Mouse (Mus musculus): ENCODE data around the gene Setd1a. TPM values are rescaled to one million over a fixed set of nuclear protein-coding genes. Genes with fewer than 3 reads are reported as not detected.
A peak's percentile ranks its signal among the peaks of the same experiment; 100 is the strongest.

The Setd1a gene
- polyA plus RNA-seq, 1 experiment, result 51.7 TPM

DNA sequence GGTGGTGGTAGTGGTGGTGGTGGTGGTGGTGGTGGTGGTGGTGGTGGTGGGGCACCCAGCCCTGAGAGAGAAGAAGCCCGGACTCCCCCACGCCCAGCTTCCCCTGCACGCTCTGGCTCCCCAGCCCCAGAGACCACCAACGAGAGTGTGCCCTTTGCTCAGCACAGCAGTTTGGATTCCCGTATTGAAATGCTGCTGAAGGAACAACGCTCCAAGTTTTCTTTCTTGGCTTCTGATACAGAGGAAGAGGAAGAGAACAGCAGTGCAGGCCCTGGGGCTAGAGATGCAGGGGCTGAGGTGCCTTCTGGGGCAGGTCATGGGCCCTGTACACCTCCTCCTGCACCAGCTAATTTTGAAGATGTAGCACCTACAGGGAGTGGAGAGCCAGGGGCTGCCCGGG is 8.8 kb downstream of the Setd1a start, which contains the start of gene Gm49388:
TSS of gene Gm49388 (plus strand) at position 301 of the 400 bp plus-strand sequence.
- Histone ChIP-seq H3K4me3 (ENCODE audit: low read depth, low read length) (no peak within 1 kb of the TSS), H3K27me3 (ENCODE audit: control insufficient read depth, insufficient read depth, low read length, poor library complexity, severe bottlenecking) (no peaks in the 10 kb centered on the region), H3K9ac (ENCODE audit: low read depth, poor library complexity, severe bottlenecking) (no peak within 1 kb of the TSS), H3K9me3 (replicated peaks; ENCODE audit: control insufficient read depth, insufficient read depth, low read length, poor library complexity, severe bottlenecking) (no peaks in the 10 kb centered on the region), H3K36me3 (ENCODE audit: control insufficient read depth, insufficient read depth, low read length, poor library complexity, severe bottlenecking) (peaks cover 85% of the 10 kb centered on the region), H3K4me1 (ENCODE audit: control insufficient read depth, insufficient read depth, low read length) (no peaks in the 10 kb centered on the region), H3K27ac (ENCODE audit: insufficient read depth, low read length) (no peak within 1 kb of the TSS)
- TF ChIP-seq CTCF (IDR thresholded peaks at IDR 0.05; ENCODE audit: low read depth, low read length), result no peak
- TF ChIP-seq EP300 (IDR thresholded peaks at IDR 0.05; ENCODE audit: insufficient read depth, low read depth, low read length), result no peak
- TF ChIP-seq POLR2A (IDR thresholded peaks at IDR 0.05; ENCODE audit: insufficient read depth, low read length), result no peak

DNA sequence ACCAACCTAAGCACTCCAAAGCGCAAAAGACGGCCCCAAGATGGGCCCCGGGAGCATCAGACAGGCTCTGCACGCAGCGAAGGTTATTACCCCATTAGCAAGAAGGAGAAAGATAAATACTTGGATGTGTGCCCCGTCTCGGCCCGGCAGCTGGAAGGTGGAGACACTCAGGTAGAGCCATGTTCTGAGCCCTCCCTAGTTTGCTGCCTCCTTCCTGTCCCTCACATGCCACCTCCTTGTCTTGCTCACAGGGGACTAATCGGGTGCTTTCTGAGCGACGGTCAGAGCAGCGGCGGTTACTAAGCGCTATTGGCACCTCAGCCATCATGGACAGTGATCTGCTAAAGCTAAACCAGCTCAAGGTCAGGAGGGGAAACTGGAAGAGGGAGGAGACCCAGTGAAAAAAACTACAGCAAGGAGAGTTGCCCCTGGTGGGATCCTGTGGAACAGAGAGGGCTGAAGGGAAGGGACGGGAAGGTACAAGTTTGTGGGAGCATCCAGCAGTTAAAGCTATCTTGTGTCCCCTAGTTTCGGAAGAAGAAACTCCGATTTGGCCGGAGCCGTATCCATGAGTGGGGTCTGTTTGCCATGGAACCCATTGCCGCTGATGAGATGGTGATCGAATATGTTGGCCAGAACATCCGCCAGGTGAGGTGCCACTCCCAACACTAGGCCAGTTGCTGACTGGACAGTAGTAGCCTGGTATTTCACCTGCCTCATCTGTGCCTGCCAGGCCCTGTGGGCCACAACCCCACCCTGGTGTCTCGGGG is 20.8 kb downstream of the Setd1a start:
- no peak overlapping the region for H3K4me3 ChIP-seq (ENCODE audit: low read depth, low read length)
- H3K4me1 ChIP-seq (ENCODE audit: control insufficient read depth, insufficient read depth, low read length), result no peaks in the 10 kb centered on the region
- no peaks in the 10 kb centered on the region for H3K9me3 ChIP-seq (replicated peaks; ENCODE audit: control insufficient read depth, insufficient read depth, low read length, poor library complexity, severe bottlenecking)
- TF ChIP-seq EP300 (IDR thresholded peaks at IDR 0.05; ENCODE audit: insufficient read depth, low read depth, low read length), result no peak
- no peak for TF ChIP-seq CTCF (IDR thresholded peaks at IDR 0.05; ENCODE audit: low read depth, low read length)
- TF ChIP-seq POLR2A (IDR thresholded peaks at IDR 0.05; ENCODE audit: insufficient read depth, low read length), result no peak
- peaks cover 45% of the 10 kb centered on the region for H3K36me3 ChIP-seq (ENCODE audit: control insufficient read depth, insufficient read depth, low read length, poor library complexity, severe bottlenecking)
- H3K9ac ChIP-seq (ENCODE audit: low read depth, poor library complexity, severe bottlenecking), result no peak overlapping the region
- no peak overlapping the region for H3K27ac ChIP-seq (ENCODE audit: insufficient read depth, low read length)
- H3K27me3 ChIP-seq (ENCODE audit: control insufficient read depth, insufficient read depth, low read length, poor library complexity, severe bottlenecking), result no peaks in the 10 kb centered on the region

DNA sequence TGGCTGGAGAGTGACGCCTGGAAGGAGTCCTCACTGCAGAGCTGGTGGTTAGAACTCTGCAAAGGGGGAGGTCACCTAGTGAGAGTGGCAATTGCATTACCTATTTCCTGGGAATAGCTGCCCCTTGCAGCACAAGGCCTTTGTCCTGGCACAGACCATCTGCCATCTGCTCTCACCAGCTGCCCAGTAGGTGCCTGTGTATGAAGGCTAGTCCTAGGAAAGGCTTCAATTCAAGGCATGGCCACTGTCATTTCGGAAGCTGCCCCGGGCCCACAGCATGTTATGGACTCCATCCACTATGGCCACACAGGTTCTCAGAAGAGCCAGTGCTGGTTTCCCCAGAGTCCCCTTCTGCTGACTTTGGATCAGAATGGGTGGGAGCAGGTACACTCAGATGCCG is 22.1 kb downstream of the Setd1a start:
- Histone ChIP-seq H3K4me1 (ENCODE audit: control insufficient read depth, insufficient read depth, low read length) (no peaks in the 10 kb centered on the region), H3K36me3 (ENCODE audit: control insufficient read depth, insufficient read depth, low read length, poor library complexity, severe bottlenecking) (peaks cover 38% of the 10 kb centered on the region), H3K9ac (ENCODE audit: low read depth, poor library complexity, severe bottlenecking) (no peak overlapping the region), H3K9me3 (replicated peaks; ENCODE audit: control insufficient read depth, insufficient read depth, low read length, poor library complexity, severe bottlenecking) (no peaks in the 10 kb centered on the region), H3K27ac (ENCODE audit: insufficient read depth, low read length) (no peak overlapping the region), H3K27me3 (ENCODE audit: control insufficient read depth, insufficient read depth, low read length, poor library complexity, severe bottlenecking) (no peaks in the 10 kb centered on the region), H3K4me3 (ENCODE audit: low read depth, low read length) (no peak overlapping the region)
- TF ChIP-seq POLR2A (IDR thresholded peaks at IDR 0.05; ENCODE audit: insufficient read depth, low read length) (no peak), EP300 (IDR thresholded peaks at IDR 0.05; ENCODE audit: insufficient read depth, low read depth, low read length) (no peak), CTCF (IDR thresholded peaks at IDR 0.05; ENCODE audit: low read depth, low read length) (no peak)

DNA sequence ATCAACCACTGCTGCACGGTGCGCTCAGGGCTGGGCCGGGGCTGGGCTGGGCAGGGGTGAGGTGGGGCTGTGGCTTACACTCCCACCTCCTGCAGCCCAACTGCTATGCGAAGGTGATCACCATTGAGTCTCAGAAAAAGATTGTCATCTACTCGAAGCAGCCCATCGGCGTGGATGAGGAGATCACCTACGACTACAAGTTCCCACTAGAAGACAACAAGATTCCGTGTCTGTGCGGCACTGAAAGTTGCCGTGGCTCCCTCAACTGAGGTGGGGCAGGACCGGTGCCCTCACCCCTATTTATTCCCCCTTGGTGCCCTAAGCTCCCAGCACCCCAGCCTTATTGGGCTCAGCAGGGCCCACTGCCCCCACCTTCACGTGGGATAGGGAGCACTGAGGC is 22.7 kb downstream of the Setd1a start:
- Histone ChIP-seq H3K4me1 (ENCODE audit: control insufficient read depth, insufficient read depth, low read length) (no peaks in the 10 kb centered on the region), H3K9ac (ENCODE audit: low read depth, poor library complexity, severe bottlenecking) (no peak overlapping the region), H3K27ac (ENCODE audit: insufficient read depth, low read length) (no peak overlapping the region), H3K9me3 (replicated peaks; ENCODE audit: control insufficient read depth, insufficient read depth, low read length, poor library complexity, severe bottlenecking) (no peaks in the 10 kb centered on the region), H3K4me3 (ENCODE audit: low read depth, low read length) (no peak overlapping the region), H3K36me3 (ENCODE audit: control insufficient read depth, insufficient read depth, low read length, poor library complexity, severe bottlenecking) (peaks cover 38% of the 10 kb centered on the region), H3K27me3 (ENCODE audit: control insufficient read depth, insufficient read depth, low read length, poor library complexity, severe bottlenecking) (no peaks in the 10 kb centered on the region)
- TF ChIP-seq POLR2A (IDR thresholded peaks at IDR 0.05; ENCODE audit: insufficient read depth, low read length) (no peak), CTCF (IDR thresholded peaks at IDR 0.05; ENCODE audit: low read depth, low read length) (no peak), EP300 (IDR thresholded peaks at IDR 0.05; ENCODE audit: insufficient read depth, low read depth, low read length) (no peak)

DNA sequence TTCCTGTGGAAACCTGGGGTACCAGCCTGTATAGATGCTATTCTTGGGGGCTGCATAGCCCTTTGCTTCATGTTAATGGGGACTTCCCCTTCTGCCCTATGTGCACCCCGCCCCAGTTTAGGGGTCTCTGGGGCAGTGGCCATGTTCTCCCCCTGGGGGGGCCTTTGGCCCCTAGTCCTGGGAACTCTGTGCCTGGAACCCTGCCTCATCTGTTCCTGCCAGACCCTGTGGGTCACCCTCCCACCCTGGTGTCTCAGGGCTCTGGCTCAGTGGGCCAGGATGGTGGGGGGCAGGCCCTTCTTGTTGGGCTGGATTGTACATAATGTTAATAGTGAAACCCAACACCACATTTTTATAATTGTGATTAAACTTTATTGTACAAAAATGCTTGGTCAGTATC is 23.3 kb downstream of the Setd1a start:
- no peak overlapping the region for H3K27ac ChIP-seq (ENCODE audit: insufficient read depth, low read length)
- TF ChIP-seq CTCF (IDR thresholded peaks at IDR 0.05; ENCODE audit: low read depth, low read length) (no peak), POLR2A (IDR thresholded peaks at IDR 0.05; ENCODE audit: insufficient read depth, low read length) (no peak), EP300 (IDR thresholded peaks at IDR 0.05; ENCODE audit: insufficient read depth, low read depth, low read length) (no peak)
- no peak overlapping the region for H3K4me3 ChIP-seq (ENCODE audit: low read depth, low read length)
- no peaks in the 10 kb centered on the region for H3K4me1 ChIP-seq (ENCODE audit: control insufficient read depth, insufficient read depth, low read length)
- no peaks in the 10 kb centered on the region for H3K27me3 ChIP-seq (ENCODE audit: control insufficient read depth, insufficient read depth, low read length, poor library complexity, severe bottlenecking)
- H3K36me3 ChIP-seq (ENCODE audit: control insufficient read depth, insufficient read depth, low read length, poor library complexity, severe bottlenecking), result peaks cover 36% of the 10 kb centered on the region
- H3K9me3 ChIP-seq (replicated peaks; ENCODE audit: control insufficient read depth, insufficient read depth, low read length, poor library complexity, severe bottlenecking), result no peaks in the 10 kb centered on the region
- no peak overlapping the region for H3K9ac ChIP-seq (ENCODE audit: low read depth, poor library complexity, severe bottlenecking)

DNA sequence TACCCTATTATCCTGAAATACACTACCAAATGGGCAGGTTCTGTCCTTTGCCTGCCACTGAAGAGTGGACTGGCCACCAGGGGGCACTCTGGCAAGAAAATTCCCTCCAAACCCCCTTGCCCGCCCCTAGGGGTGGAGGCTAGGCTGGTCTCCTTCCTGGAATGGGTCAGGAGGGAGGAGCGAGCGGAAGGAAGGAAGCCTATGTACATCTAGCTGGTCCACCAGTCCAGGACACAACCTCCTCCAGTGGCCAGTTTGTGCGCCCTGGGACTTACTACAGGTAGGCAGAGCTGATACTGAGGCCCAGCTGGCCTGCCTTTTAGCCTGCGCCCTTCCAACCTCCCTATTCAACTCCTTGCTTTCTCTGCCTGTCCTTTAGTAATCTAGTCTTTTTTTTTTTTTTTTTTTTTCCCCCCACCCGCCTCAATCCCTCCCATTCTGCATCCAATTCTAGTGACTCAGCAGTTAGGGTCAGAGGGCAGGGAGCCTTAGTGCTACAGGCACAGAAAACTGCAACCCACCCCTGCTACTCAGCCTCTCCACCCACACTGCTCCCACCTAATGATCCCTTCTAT is 24.1 kb downstream of the Setd1a start, which contains the start of gene Hsd3b7:
TSS of gene Hsd3b7 (plus strand) at position 170 of the 575 bp plus-strand sequence.
- Histone ChIP-seq H3K27me3 (ENCODE audit: control insufficient read depth, insufficient read depth, low read length, poor library complexity, severe bottlenecking) (no peaks in the 10 kb centered on the region), H3K9me3 (replicated peaks; ENCODE audit: control insufficient read depth, insufficient read depth, low read length, poor library complexity, severe bottlenecking) (no peaks in the 10 kb centered on the region), H3K36me3 (ENCODE audit: control insufficient read depth, insufficient read depth, low read length, poor library complexity, severe bottlenecking) (peaks cover 30% of the 10 kb centered on the region), H3K9ac (ENCODE audit: low read depth, poor library complexity, severe bottlenecking) (peak within 1 kb of the TSS; percentile 35; the same call in 1 of the 2 replicates), H3K4me1 (ENCODE audit: control insufficient read depth, insufficient read depth, low read length) (no peaks in the 10 kb centered on the region), H3K4me3 (ENCODE audit: low read depth, low read length) (peak within 1 kb of the TSS; percentile 59), H3K27ac (ENCODE audit: insufficient read depth, low read length) (0 out of 2 replicates have a peak within 1 kb of the TSS, but pooled peaks have one; percentile 5)
- peak; percentile 85 for TF ChIP-seq CTCF (IDR thresholded peaks at IDR 0.05; ENCODE audit: low read depth, low read length)
- no peak for TF ChIP-seq EP300 (IDR thresholded peaks at IDR 0.05; ENCODE audit: insufficient read depth, low read depth, low read length)
- peak; percentile 67 for TF ChIP-seq POLR2A (IDR thresholded peaks at IDR 0.05; ENCODE audit: insufficient read depth, low read length)

Measured in ES-Bruce4 (cell line).